Mouse (Mus musculus) midbrain, embryonic 16.5 days (tissue): ENCODE measurements around the gene Vmn2r5. TPM values are rescaled to one million over a fixed set of nuclear protein-coding genes. Genes with fewer than 3 reads are reported as not detected.
"Not testable (repeated sequence)": the region's sequence is repeated elsewhere in the genome, so short reads cannot be mapped to it uniquely, and the experiment has no call there.

Experiments
- ATAC-seq: fragments of 200-750 bp; cut with Nextera tagmentation; 2 replicates; pipeline ENCODE4 v1.8.0; 2017; ENCODE audit warnings: moderate TSS enrichment
- H3K27ac ChIP-seq: fragments of 300-500 bp; sonication (generic); 2 replicates; pipeline ENCODE4 v1.5.1; 2014; ENCODE audit warnings: mild to moderate bottlenecking, low read length, mixed read lengths
- H3K27me3 ChIP-seq: fragments of 300-500 bp; sonication (generic); 2 replicates; pipeline ENCODE4 v1.6.1; 2014; ENCODE audit warnings: low read depth, low read length, mixed read lengths; ENCODE audit not compliant: control insufficient read depth, insufficient read depth
- H3K36me3 ChIP-seq: fragments of 300-500 bp; sonication (generic); 2 replicates; pipeline ENCODE4 v1.6.1; 2014; ENCODE audit warnings: mild to moderate bottlenecking, low read length, moderate library complexity, mixed read lengths; ENCODE audit not compliant: control insufficient read depth, insufficient read depth
- H3K4me1 ChIP-seq: fragments of 300-500 bp; sonication (generic); 2 replicates; pipeline ENCODE4 v1.6.1; 2014; ENCODE audit warnings: mild to moderate bottlenecking, low read length, mixed read lengths; ENCODE audit not compliant: control insufficient read depth, insufficient read depth
- H3K4me2 ChIP-seq: fragments of 300-500 bp; sonication (generic); 2 replicates; pipeline ENCODE4 v1.6.1; 2014; ENCODE audit warnings: mild to moderate bottlenecking, low read length, mixed read lengths
- H3K4me3 ChIP-seq: fragments of 300-500 bp; sonication (generic); 2 replicates; pipeline ENCODE4 v1.5.1; 2014; ENCODE audit warnings: low read depth, mild to moderate bottlenecking, low read length, moderate library complexity, mixed read lengths
- H3K9ac ChIP-seq: fragments of 300-500 bp; sonication (generic); 2 replicates; pipeline ENCODE4 v1.6.1; 2014; ENCODE audit warnings: low read depth, low read length, mixed read lengths
- H3K9me3 ChIP-seq: fragments of 300-500 bp; sonication (generic); replicated peaks from 2 replicates; pipeline ENCODE4 v1.6.1; 2014; ENCODE audit warnings: mild to moderate bottlenecking, low read length, mixed read lengths; ENCODE audit not compliant: control insufficient read depth, poor library complexity, severe bottlenecking
- WGBS: fragments of 180-500 bp; shearing (Covaris S2); extraction: QIAGEN DNeasy Blood & Tissue Kit; methylation state at CpG from one replicate; pipeline ENCODE4 v1.1.7; 2014; 5-methylcytosine and 5-hydroxymethylcytosine counted together
- polyA plus RNA-seq: library from polyadenylated mRNA; unstranded; fragments of >200 nt; fragmentation: Nextera tagmentation; extraction: Ambion mirVana; gene quantifications from 2 replicates; pipeline ENCODE4 v1.2.1, GENCODE M21; 2015

Vmn2r5 gene
- polyA plus RNA-seq = not detected in 2 replicates

GRCm38 (mm10) chr3:64509742-64510141 lies at the start of gene Vmn2r5:
Gene Vmn2r5, minus strand, starts transcription at chr3:64509842.
- not testable (repeated sequence) for H3K27ac ChIP-seq, H3K27me3 ChIP-seq, H3K9me3 ChIP-seq, H3K4me1 ChIP-seq, H3K9ac ChIP-seq, H3K4me3 ChIP-seq, ATAC-seq, H3K4me2 ChIP-seq, H3K36me3 ChIP-seq
- WGBS = no CpG with 5 or more reads among the region's 2 CpGs

- not testable (repeated sequence) for ATAC-seq, H3K4me1 ChIP-seq, H3K4me3 ChIP-seq, H3K9ac ChIP-seq, H3K36me3 ChIP-seq, H3K27ac ChIP-seq, H3K9me3 ChIP-seq, H3K4me2 ChIP-seq, H3K27me3 ChIP-seq
- 95% methylated on average over 1 of the region's 1 CpGs for WGBS
Observed at GRCm38 (mm10) chr3:64523585-64523984, 13.9 kb upstream of the Vmn2r5 start.

Other genes starting within 250 kb of the Vmn2r5 start
- gene Vmn2r3, start 220.1 kb downstream of the Vmn2r5 start, polyA plus RNA-seq = 0.03 TPM in 1 of 2 replicates, not detected in the other
- not detected in 2 replicates for gene Vmn2r4, start 94.5 kb downstream of the Vmn2r5 start, polyA plus RNA-seq
- not detected in 2 replicates for gene Vmn2r6, start 56.0 kb upstream of the Vmn2r5 start, polyA plus RNA-seq